Mouse (Mus musculus) gastrocnemius, postnatal 14 days (tissue): ENCODE results near the gene Kpna7. TPM values are rescaled to one million over a fixed set of nuclear protein-coding genes. Genes with fewer than 3 reads are reported as not detected.

Experiments used
- DNase-seq: peaks from one replicate; pipeline ENCODE4 v3.0.0; 2021; ENCODE audit warnings: mixed read lengths
- intact Hi-C: fragments of 180-260 bp; cut with DNase I; formaldehyde crosslinking; loops from one replicate; pipeline ENCODE4 v1.15.1; 2025; ENCODE audit warnings: low total_unique reads
- total RNA-seq, 2 experiments: library from RNA; stranded (reverse); gene quantifications; 2 replicates each; pipeline ENCODE4 v1.2.3; 2021

Kpna7 gene
- total RNA-seq, 2 experiments from 2014 or later = not detected

- intact Hi-C loops = no loop called here
- no peak for DNase-seq
Observed at GRCm38 (mm10) chr5:144940904-144941303, 142.9 kb downstream of the Kpna7 start.

GRCm38 (mm10) chr5:144937304-144937703 is 146.5 kb downstream of the Kpna7 start:
- no peak for DNase-seq
- intact Hi-C loops = no loop called here

Other genes with a start within 250 kb of the Kpna7 start
- gene Smurf1, start 118.2 kb downstream of the Kpna7 start, total RNA-seq = 10 to 100 TPM; 11.0 to 13.1 TPM
- gene Gm4871, start 51.3 kb downstream of the Kpna7 start, total RNA-seq = not detected
- not detected for gene 1700018F24Rik, start 41.0 kb downstream of the Kpna7 start, total RNA-seq
- gene Arpc1a, start 200 bp downstream of the Kpna7 start, total RNA-seq = 10 to 100 TPM; 32.9 to 38.3 TPM
- 10 to 100 TPM; 58.6 to 66.5 TPM for gene Arpc1b, start 30.2 kb upstream of the Kpna7 start, total RNA-seq
- gene Pdap1, start 56.2 kb upstream of the Kpna7 start, total RNA-seq = 10 to 100 TPM; 55.4 to 58.5 TPM
- gene Bud31, start 56.3 kb upstream of the Kpna7 start, total RNA-seq = 10 to 100 TPM; 59.0 to 59.8 TPM
- gene Ptcd1, start 83.1 kb upstream of the Kpna7 start, total RNA-seq = 1 to 10 TPM; 9.7 to 9.8 TPM
- 1 to 10 TPM; 7.1 to 8.8 TPM for gene Cpsf4, start 83.2 kb upstream of the Kpna7 start, total RNA-seq
- 100 to 1,000 TPM; 553 to 667 TPM for gene Atp5j2, start 108.0 kb upstream of the Kpna7 start, total RNA-seq
- gene Zkscan14, start 117.8 kb upstream of the Kpna7 start, total RNA-seq = 1 to 10 TPM; 7.5 to 8.1 TPM
- gene Zkscan5, start 120.5 kb upstream of the Kpna7 start, total RNA-seq = 1 to 10 TPM; 7.8 to 8.2 TPM
- 10 to 100 TPM; 11.1 to 13.4 TPM for gene Zfp655, start 147.7 kb upstream of the Kpna7 start, total RNA-seq
- gene Zscan25, start 196.5 kb upstream of the Kpna7 start, total RNA-seq = 1 to 10 TPM; 8.0 to 8.8 TPM